Mouse (Mus musculus) left cerebral cortex, adult 9 months (tissue): ENCODE measurements at regions not wholly inside any gene's neighbourhood (a gene's known extent, or its start where the extent isn't known, plus 50 kb on each side); places are given as distances from the start of the nearest gene placed in this dataset.

ENCODE experiments used
- DNase-seq, 2 experiments: peaks; one replicate each; pipeline ENCODE4 v3.0.0; 2022; ENCODE audit warnings: low spot score in 2 of 2

DNA sequence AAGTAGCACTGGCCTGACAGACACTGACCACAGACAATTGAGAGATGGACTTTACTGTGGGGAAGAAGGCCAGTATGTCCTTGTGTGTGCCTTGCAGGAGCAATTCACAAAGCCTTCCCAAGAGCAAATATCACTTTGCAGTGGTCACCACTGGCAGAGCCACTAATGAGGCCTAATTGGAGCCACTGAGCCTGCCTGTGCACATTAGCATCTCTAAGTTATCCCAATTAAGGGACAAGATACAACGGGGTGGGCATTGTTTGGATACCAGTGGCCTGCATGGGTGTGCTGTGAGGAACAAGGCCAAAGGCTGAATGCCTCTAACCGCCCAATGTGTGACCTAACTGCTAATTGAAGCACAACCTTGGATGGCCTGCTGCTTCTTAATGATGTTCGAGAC, 433.4 kb upstream of the Ptbp2 start:
- DNase-seq: no peak

DNA sequence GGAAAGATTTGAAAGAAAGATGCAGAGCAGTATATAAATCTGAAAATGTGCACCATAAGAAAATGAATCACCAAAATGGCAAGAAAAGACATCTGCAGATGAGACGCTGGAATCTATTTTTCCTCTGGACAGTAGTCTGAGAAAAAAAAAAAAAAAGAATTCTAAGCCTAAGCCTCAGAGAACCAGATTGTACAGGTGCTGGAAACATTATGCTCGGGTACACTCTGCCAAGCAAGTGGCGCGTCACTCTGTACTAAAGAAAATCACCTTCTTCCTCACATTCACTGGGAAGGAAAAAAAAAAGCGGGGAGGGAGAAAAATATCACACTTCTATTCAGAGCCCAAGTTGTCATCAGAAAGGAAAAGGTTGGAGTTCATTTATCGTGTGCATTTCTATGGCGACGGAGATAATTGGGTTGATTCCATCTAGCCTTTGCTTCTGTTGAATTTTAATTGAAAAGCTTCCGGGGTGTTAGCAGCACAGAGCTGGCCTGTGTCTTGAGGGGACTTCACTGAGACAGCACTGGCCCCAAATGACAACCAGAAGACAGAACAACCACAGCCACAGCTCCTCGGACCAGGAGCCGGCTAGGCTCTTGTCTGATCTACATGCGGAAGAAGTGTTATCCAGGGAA, 430.5 kb upstream of the Ptbp2 start:
- peak in 1 of 2 experiments; percentile 35 for DNase-seq

DNA sequence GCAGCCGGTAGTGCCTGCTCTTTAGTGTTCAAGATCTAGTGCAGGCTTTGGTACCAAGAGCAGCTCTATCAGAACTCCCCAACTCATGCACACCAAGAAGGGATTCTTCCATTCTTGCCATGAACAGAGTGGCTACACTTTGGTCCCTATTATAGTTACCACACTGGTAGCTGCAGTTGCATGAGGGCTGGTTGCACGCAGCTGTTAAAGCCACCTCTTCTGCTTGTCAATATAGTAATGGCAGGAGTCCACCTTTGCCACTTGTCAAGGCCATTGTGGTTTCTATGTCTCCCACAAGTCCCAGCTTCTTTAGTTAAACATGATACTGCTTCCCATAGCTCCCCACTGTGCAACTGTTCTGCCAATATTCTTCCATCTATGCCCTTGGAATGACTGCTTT, 415.1 kb upstream of the Ptbp2 start:
- no peak for DNase-seq

DNA sequence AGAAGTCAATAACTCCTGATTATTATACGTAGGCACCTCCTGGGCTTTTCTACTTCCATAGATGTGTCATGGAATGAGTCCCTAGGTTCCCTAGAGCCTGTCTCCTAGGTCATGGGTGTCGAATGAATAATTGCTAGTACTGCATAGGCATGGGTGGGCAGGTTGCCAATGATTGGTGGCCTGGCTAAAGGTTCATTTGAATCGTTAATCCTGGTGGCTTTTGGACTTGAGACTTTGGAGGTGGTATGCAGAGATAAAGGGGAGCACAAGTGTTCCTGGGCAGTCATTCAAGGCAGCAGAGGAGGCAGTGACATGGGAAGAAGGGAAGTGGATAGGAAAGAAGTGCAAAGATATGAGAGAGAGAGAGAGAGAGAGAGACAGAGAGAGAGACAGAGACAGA, 410.2 kb upstream of the Ptbp2 start:
- no peak for DNase-seq

DNA sequence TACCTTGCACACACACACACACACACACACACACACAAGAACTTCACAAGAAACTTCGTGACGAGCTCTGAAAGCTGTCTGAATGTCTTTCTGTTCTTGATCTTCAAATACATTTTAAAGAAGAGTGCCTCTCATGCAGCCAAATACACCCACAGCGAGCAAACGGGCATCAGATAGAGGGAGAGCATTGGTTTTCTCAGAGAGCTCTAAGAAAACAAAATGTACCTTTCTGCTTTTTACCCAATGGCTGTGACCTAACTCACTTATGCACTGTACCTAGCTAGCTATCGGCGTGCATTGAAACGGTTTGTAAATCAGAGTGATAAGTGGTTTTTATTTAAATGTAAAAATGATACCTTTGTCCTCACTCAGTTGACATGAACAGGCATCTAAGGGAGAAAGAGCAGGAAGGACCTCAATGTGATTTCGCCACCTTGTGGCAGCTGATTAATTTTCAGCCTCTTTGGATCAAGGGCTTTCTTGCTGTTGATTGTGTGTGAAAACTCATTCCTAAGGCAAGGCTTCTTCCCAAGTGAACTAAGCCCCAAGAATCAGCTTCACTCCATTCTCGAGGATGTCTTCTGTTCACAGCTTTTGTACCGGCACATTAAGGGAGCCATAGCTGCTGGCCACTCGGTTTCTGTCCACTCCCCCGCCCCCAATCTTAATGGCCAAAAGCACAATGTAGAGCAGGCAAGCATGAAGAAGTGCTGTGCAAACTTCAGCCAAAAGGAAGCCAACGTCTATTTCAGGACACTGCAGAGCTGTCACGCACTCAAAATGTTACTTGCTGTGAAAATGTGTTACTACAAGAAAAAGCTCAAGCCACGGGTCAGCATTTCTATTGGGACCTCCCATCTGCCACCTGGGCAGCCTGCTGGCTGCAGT, 408.4 kb upstream of the Ptbp2 start:
- peak; percentile 22 to 84 for DNase-seq

DNA sequence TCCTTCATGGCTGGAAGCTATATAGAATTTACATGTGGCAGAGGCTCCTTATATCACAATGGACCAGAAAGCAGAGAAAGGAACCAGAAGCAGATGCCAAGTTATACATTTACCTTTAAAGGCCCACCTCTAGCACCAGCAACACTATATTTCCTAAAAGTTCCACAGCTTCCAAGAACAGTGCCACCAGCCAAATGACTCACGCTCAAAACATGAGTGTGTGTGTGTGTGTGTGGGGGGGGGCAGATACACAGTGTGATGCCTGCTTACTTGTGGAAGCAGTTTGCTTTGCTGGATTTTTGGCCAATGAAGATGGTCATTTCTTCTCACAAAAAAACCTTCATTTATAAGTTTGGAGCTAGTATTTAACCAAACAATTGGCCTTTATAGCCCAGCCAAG, 405.3 kb upstream of the Ptbp2 start:
- no peak for DNase-seq

DNA sequence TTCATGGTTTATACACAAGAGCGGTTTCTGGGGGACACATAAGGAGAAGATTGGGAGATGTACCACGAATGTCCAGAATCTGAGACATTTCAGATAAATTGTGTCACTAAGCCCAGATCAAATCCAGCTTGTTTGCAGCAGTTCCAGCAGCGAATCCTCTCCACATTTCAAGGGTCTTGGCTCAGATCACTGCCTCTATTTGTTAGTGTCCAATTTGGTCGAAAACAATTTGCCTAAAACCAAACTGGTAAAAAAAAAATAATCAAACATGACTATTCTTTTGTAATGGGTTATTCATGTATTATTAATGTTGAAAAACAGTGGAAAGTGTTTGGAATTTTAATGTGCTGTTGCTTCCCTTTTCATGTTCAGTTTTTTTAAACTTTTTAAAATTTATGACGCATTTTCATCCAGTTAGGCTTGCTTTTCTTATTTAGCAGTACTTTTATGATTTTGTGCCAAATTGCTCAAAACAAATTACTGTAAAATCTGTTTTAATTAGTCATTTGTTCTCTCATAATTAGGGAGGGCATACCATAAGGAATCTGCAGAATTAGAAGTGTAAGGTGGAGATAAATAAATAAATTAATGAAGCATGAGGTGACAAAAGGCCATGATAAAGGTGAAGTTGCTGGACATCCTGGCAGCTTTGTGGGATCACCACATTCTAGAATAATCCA, 396.8 kb upstream of the Ptbp2 start:
- DNase-seq: no peak

DNA sequence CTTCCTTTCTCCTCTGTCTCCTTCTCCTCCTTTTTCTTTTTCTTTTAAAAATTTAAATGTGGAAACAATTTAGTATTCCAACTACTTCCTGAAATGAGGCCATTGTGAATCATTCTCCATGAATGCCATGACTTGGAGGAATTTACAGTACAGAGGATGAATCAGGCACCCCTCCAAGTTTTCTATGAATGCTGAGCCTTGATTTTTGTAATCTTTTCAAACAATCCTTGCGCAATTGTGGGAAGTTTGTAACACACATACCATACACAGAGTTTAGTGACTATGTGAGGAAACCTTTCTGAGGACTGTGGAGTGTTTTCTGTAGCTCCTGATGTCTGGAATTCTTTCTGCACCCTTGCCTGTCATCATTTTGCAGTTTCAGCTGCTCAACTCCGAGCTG, 391.4 kb upstream of the Ptbp2 start:
- no peak for DNase-seq
